In genomic region chr11:104435753-104436152, GRCm38 (mm10) we compare ENCODE assay signal across 21 mouse cellular contexts. TPM values are rescaled to one million over a fixed set of nuclear protein-coding genes. Genes with fewer than 3 reads are reported as not detected.
DNase-seq lines count a peak whose midpoint lies in the region; ATAC-seq and TF ChIP-seq lines count a peak whose summit lies in the region.
"Had no signal": no experiment of that assay in that cellular context is flagged by ENCODE, and none has a peak within 500 bp of the region (broad histone marks: within the 10 kb centered on the region; RNA-seq: fewer than 3 reads in every experiment).

No protein-coding gene starts in this region.

- H3K9me3 ChIP-seq in midbrain, embryonic 11.5 days (ENCODE audit: control insufficient read depth, low read length), result no peaks in the 10 kb centered on the region
- no peaks in the 10 kb centered on the region for H3K9me3 ChIP-seq in midbrain, postnatal 0 days (ENCODE audit: low read length)
- no peaks in the 10 kb centered on the region for H3K9me3 ChIP-seq in liver, embryonic 12.5 days (replicated peaks)
- no peaks in the 10 kb centered on the region for H3K9me3 ChIP-seq in liver, embryonic 16.5 days (replicated peaks; ENCODE audit: control insufficient read depth, low read length)
- H3K9me3 ChIP-seq in kidney, embryonic 14.5 days (ENCODE audit: control insufficient read depth, low read length), result no peaks in the 10 kb centered on the region
- H3K9me3 ChIP-seq: embryonic facial prominence, embryonic 15.5 days; forebrain, embryonic 10.5 days; heart, embryonic 12.5 days; hindbrain, embryonic 10.5 days had no signal

- ATAC-seq in midbrain, embryonic 11.5 days (ENCODE audit: low FRiP score), result no peak
- no peak for ATAC-seq in midbrain, postnatal 0 days (ENCODE audit: low FRiP score)
- peak; percentile 50; the same call in 1 of the 2 replicates for ATAC-seq in liver, embryonic 12.5 days
- peak; percentile 40 for ATAC-seq in liver, embryonic 16.5 days (ENCODE audit: low read depth)
- ATAC-seq in kidney, embryonic 14.5 days (ENCODE audit: low FRiP score, low TSS enrichment), result no peak
- ATAC-seq: forebrain, embryonic 14.5 days had no signal

- H3K36me3 ChIP-seq in midbrain, embryonic 11.5 days (ENCODE audit: control insufficient read depth, insufficient read depth, low read length), result no peaks in the 10 kb centered on the region
- no peaks in the 10 kb centered on the region for H3K36me3 ChIP-seq in midbrain, postnatal 0 days (ENCODE audit: insufficient read depth, low read length)
- no peaks in the 10 kb centered on the region for H3K36me3 ChIP-seq in liver, embryonic 12.5 days
- H3K36me3 ChIP-seq in liver, embryonic 16.5 days (ENCODE audit: control insufficient read depth, insufficient read depth), result no peaks in the 10 kb centered on the region
- no peaks in the 10 kb centered on the region for H3K36me3 ChIP-seq in kidney, embryonic 14.5 days (ENCODE audit: control insufficient read depth, insufficient read depth, low read length)
- H3K36me3 ChIP-seq in heart, adult 2 months (ENCODE audit: control insufficient read depth, insufficient read depth, low read length), result peaks cover 40% of the 10 kb centered on the region
- H3K36me3 ChIP-seq: embryonic facial prominence, embryonic 15.5 days; heart, embryonic 12.5 days had no signal

- intact Hi-C loops in heart, adult 2 months (cut with DNase I), result loop anchor here (10.0 kb wide), 1 partner anchor 201 kb away; the partner anchor contains the start of gene Mapt

- no peak overlapping the region for H3K4me3 ChIP-seq in midbrain, embryonic 11.5 days (ENCODE audit: low read depth, low read length)
- no peak overlapping the region for H3K4me3 ChIP-seq in midbrain, postnatal 0 days (ENCODE audit: low read depth, low read length)
- no peak overlapping the region for H3K4me3 ChIP-seq in liver, embryonic 12.5 days
- H3K4me3 ChIP-seq in liver, embryonic 16.5 days (ENCODE audit: low read depth, low read length), result no peak overlapping the region
- no peak overlapping the region for H3K4me3 ChIP-seq in kidney, embryonic 14.5 days (ENCODE audit: low read length)
- H3K4me3 ChIP-seq in heart, adult 2 months, result no peak overlapping the region
- H3K4me3 ChIP-seq in cerebellum, adult 2 months (replicated peaks; ENCODE audit: insufficient read depth, low read depth, low read length), result no peak overlapping the region
- H3K4me3 ChIP-seq: embryonic facial prominence, embryonic 15.5 days; erythroblast, embryonic 14.5 days; forebrain, embryonic 10.5 days; heart, embryonic 12.5 days; hindbrain, embryonic 10.5 days had no signal

- H3K27ac ChIP-seq in midbrain, embryonic 11.5 days (ENCODE audit: low read depth, low read length), result no peak overlapping the region
- H3K27ac ChIP-seq in midbrain, postnatal 0 days (ENCODE audit: low read depth, low read length), result no peak overlapping the region
- no peak overlapping the region for H3K27ac ChIP-seq in liver, embryonic 12.5 days
- H3K27ac ChIP-seq in liver, embryonic 16.5 days (ENCODE audit: low read length), result no peak overlapping the region
- no peak overlapping the region for H3K27ac ChIP-seq in kidney, embryonic 14.5 days (ENCODE audit: low read depth, low read length)
- H3K27ac ChIP-seq in heart, adult 2 months, result no peak overlapping the region
- no peak overlapping the region for H3K27ac ChIP-seq in cerebellum, adult 2 months (ENCODE audit: insufficient read depth, low read length)
- H3K27ac ChIP-seq: embryonic facial prominence, embryonic 15.5 days; forebrain, embryonic 10.5 days; hindbrain, embryonic 10.5 days; hindbrain, embryonic 14.5 days had no signal

- TF ChIP-seq POLR2A in heart, adult 2 months (IDR thresholded peaks at IDR 0.05; ENCODE audit: insufficient read depth, low read depth, low read length), result no peak
- TF ChIP-seq POLR2A in cerebellum, adult 2 months (IDR thresholded peaks at IDR 0.05; ENCODE audit: borderline replicate concordance, insufficient read depth, low read length), result no peak

- no peak for TF ChIP-seq EP300 in heart, adult 2 months (IDR thresholded peaks at IDR 0.05; ENCODE audit: insufficient read depth, low read depth, low read length)

- H3K27me3 ChIP-seq in midbrain, embryonic 11.5 days (ENCODE audit: control insufficient read depth, insufficient read depth, low read length), result no peaks in the 10 kb centered on the region
- H3K27me3 ChIP-seq in midbrain, postnatal 0 days (ENCODE audit: insufficient read depth, low read length), result no peaks in the 10 kb centered on the region
- no peaks in the 10 kb centered on the region for H3K27me3 ChIP-seq in liver, embryonic 12.5 days (replicated peaks)
- no peaks in the 10 kb centered on the region for H3K27me3 ChIP-seq in liver, embryonic 16.5 days (ENCODE audit: control insufficient read depth, insufficient read depth, low read depth, low read length)
- H3K27me3 ChIP-seq in kidney, embryonic 14.5 days (ENCODE audit: control insufficient read depth, insufficient read depth, low read length), result no peaks in the 10 kb centered on the region
- no peaks in the 10 kb centered on the region for H3K27me3 ChIP-seq in heart, adult 2 months (ENCODE audit: control insufficient read depth, insufficient read depth, low read length)
- H3K27me3 ChIP-seq in cerebellum, adult 2 months (ENCODE audit: control insufficient read depth, insufficient read depth, low read length), result no peaks in the 10 kb centered on the region
- H3K27me3 ChIP-seq: CH12.LX; embryonic facial prominence, embryonic 15.5 days; heart, embryonic 12.5 days had no signal

- 0 out of 2 replicates have a peak, but pooled peaks cover 2% of the 10 kb centered on the region for H3K4me1 ChIP-seq in midbrain, embryonic 11.5 days (ENCODE audit: control insufficient read depth, insufficient read depth, low read length)
- H3K4me1 ChIP-seq in midbrain, postnatal 0 days (ENCODE audit: insufficient read depth, low read length), result no peaks in the 10 kb centered on the region
- H3K4me1 ChIP-seq in liver, embryonic 12.5 days, result peaks cover 70% of the 10 kb centered on the region
- H3K4me1 ChIP-seq in liver, embryonic 16.5 days (ENCODE audit: control insufficient read depth, low read depth, low read length), result peaks cover 31% of the 10 kb centered on the region
- H3K4me1 ChIP-seq in kidney, embryonic 14.5 days (ENCODE audit: control insufficient read depth, insufficient read depth, low read length), result peaks cover 2% of the 10 kb centered on the region; the same call in 1 of the 2 replicates
- H3K4me1 ChIP-seq in heart, adult 2 months (ENCODE audit: control insufficient read depth, insufficient read depth, low read length), result peaks cover 17% of the 10 kb centered on the region
- peaks cover 7% of the 10 kb centered on the region; the same call in 1 of the 2 replicates for H3K4me1 ChIP-seq in cerebellum, adult 2 months (ENCODE audit: control insufficient read depth, insufficient read depth, low read length)

- no peak overlapping the region for H3K9ac ChIP-seq in midbrain, embryonic 11.5 days (ENCODE audit: low read length)
- no peak overlapping the region for H3K9ac ChIP-seq in midbrain, postnatal 0 days (replicated peaks; ENCODE audit: low read length, poor library complexity, severe bottlenecking)
- H3K9ac ChIP-seq in liver, embryonic 12.5 days, result no peak overlapping the region; the same call in 1 of the 2 replicates
- no peak overlapping the region for H3K9ac ChIP-seq in liver, embryonic 16.5 days (ENCODE audit: low read depth, low read length)
- H3K9ac ChIP-seq in kidney, embryonic 14.5 days (ENCODE audit: low read depth, low read length), result no peak overlapping the region
- H3K9ac ChIP-seq in heart, adult 2 months (ENCODE audit: low read depth, low read length), result no peak overlapping the region
- H3K9ac ChIP-seq: embryonic facial prominence, embryonic 15.5 days; heart, embryonic 12.5 days; hindbrain, embryonic 14.5 days had no signal

- no peak overlapping the region for H3K4me2 ChIP-seq in midbrain, embryonic 11.5 days
- H3K4me2 ChIP-seq in midbrain, postnatal 0 days (ENCODE audit: low read depth, low read length, poor library complexity, severe bottlenecking), result no peak overlapping the region
- peak overlapping the region; percentile 25; the same call in 1 of the 2 replicates for H3K4me2 ChIP-seq in liver, embryonic 12.5 days
- H3K4me2 ChIP-seq in liver, embryonic 16.5 days (ENCODE audit: low read depth, low read length), result no peak overlapping the region
- H3K4me2 ChIP-seq in kidney, embryonic 14.5 days (replicated peaks; ENCODE audit: low read depth, low read length), result no peak overlapping the region
- H3K4me2 ChIP-seq: embryonic facial prominence, embryonic 15.5 days; heart, embryonic 12.5 days; hindbrain, embryonic 14.5 days had no signal

- DNase-seq in midbrain, embryonic 11.5 days (ENCODE audit: low spot score, missing footprints), result peak; percentile 19
- DNase-seq in midbrain, postnatal 0 days (ENCODE audit: low spot score), result no peak
- DNase-seq in heart, adult 2 months, result no peak
- DNase-seq in cerebellum, adult 2 months, result no peak
- DNase-seq: adrenal gland, postnatal 14 days; cerebellum, adult 18-20 months; cerebellum, postnatal 10 days; embryo, embryonic 11 days; gastrocnemius, postnatal 36 days; heart, adult 18-20 months had no signal

- peaks cover 5% of the 10 kb centered on the region; the same call in 1 of the 2 replicates for H3K79me2 ChIP-seq in heart, adult 2 months (replicated peaks; ENCODE audit: control insufficient read depth, insufficient read depth, low read length)

- no peak for TF ChIP-seq CTCF in midbrain, postnatal 0 days (IDR thresholded peaks at IDR 0.05)
- no peak for TF ChIP-seq CTCF in heart, adult 2 months (IDR thresholded peaks at IDR 0.05)
- no peak for TF ChIP-seq CTCF in cerebellum, adult 2 months (IDR thresholded peaks at IDR 0.05; ENCODE audit: borderline replicate concordance, insufficient read depth, low read depth, low read length)

RNA-seq across cellular contexts. Expression of gene Kansl1, which starts 32.9 kb away (rescaled TPM):
- 31.7 and 32.9 TPM in 2 replicates for polyA plus RNA-seq in midbrain, embryonic 11.5 days (2014; fragmentation: Nextera tagmentation; extraction: Ambion mirVana)
- 82.3 and 88.9 TPM in 2 replicates for total RNA-seq in midbrain, postnatal 0 days (2014; rRNA removed)
- polyA plus RNA-seq in midbrain, postnatal 0 days (2015; fragmentation: Nextera tagmentation; extraction: Ambion mirVana), result 21.1 and 22.0 TPM in 2 replicates
- 9.4 and 10.2 TPM in 2 replicates for polyA plus RNA-seq in liver, embryonic 12.5 days (2016; fragmentation: Nextera tagmentation; extraction: Ambion mirVana)
- 5.2 and 5.6 TPM in 2 replicates for polyA plus RNA-seq in liver, embryonic 16.5 days (2015; fragmentation: Nextera tagmentation; extraction: Ambion mirVana)
- polyA plus RNA-seq in kidney, embryonic 14.5 days (2014; fragmentation: Nextera tagmentation; extraction: Ambion mirVana), result 20.3 and 29.9 TPM in 2 replicates
- total RNA-seq in heart, adult 2 months (2021), result 10 to 100 TPM; 26.8 to 27.1 TPM
- 30.1 and 39.5 TPM in 2 replicates for polyA plus RNA-seq in heart, adult 2 months (2012; rRNA removed)
- 87.7 and 91.0 TPM in 2 replicates for polyA plus RNA-seq in cerebellum, adult 2 months (2012; rRNA removed)

Comparison
In these comparisons a context has a peak if more than half of its experiments do, and no peak if none do; other contexts are left out.
1. ATAC-seq: peak in liver, embryonic 12.5 days (single experiment) and liver, embryonic 16.5 days (single experiment); none in midbrain, embryonic 11.5 days (single experiment), midbrain, postnatal 0 days (single experiment) and kidney, embryonic 14.5 days (single experiment).